Mouse (Mus musculus) ES-Bruce4 (cell line): ENCODE measurements around the gene Aox4.

ENCODE experiments used
- CTCF ChIP-seq: IDR thresholded peaks from one replicate; pipeline ENCODE4 v1.8.1; 2011; ENCODE audit warnings: low read depth, low read length
- EP300 ChIP-seq: IDR thresholded peaks from 2 replicates; pipeline ENCODE4 v1.6.1; 2011; ENCODE audit warnings: low read depth, low read length; ENCODE audit not compliant: insufficient read depth
- POLR2A ChIP-seq: IDR thresholded peaks from one replicate; pipeline ENCODE4 v1.8.1; 2011; ENCODE audit warnings: low read length; ENCODE audit not compliant: insufficient read depth

- no peak for TF ChIP-seq CTCF
- TF ChIP-seq EP300, result no peak
- no peak for TF ChIP-seq POLR2A
These were observed 5.2 kb downstream of the Aox4 start for GRCm38 (mm10) chr1:58215353-58215752.
